Mouse (Mus musculus) intestine, embryonic 15.5 days (tissue): ENCODE measurements at regions not wholly inside any gene's neighbourhood (a gene's known extent, or its start where the extent isn't known, plus 50 kb on each side); places are given as distances from the start of the nearest gene placed in this dataset.

Experiments used
- ATAC-seq: fragments of 200-750 bp; cut with Nextera tagmentation; 2 replicates; pipeline ENCODE4 v1.8.0; 2017; ENCODE audit warnings: moderate TSS enrichment, moderate library complexity
- H3K27ac ChIP-seq: fragments of 300-500 bp; sonication (generic); 2 replicates; pipeline ENCODE4 v1.5.1; 2015; ENCODE audit warnings: mild to moderate bottlenecking, inconsistent platforms
- H3K27me3 ChIP-seq: fragments of 300-500 bp; sonication (generic); replicated peaks from 2 replicates; pipeline ENCODE4 v1.6.1; 2015; ENCODE audit warnings: inconsistent platforms
- H3K36me3 ChIP-seq: fragments of 300-500 bp; sonication (generic); 2 replicates; pipeline ENCODE4 v1.6.1; 2015; ENCODE audit warnings: inconsistent platforms
- H3K4me1 ChIP-seq: fragments of 300-500 bp; sonication (generic); replicated peaks from 2 replicates; pipeline ENCODE4 v1.6.1; 2015; ENCODE audit warnings: inconsistent platforms
- H3K4me2 ChIP-seq: fragments of 300-500 bp; sonication (generic); replicated peaks from 2 replicates; pipeline ENCODE4 v1.6.1; 2015; ENCODE audit warnings: mild to moderate bottlenecking, inconsistent platforms
- H3K4me3 ChIP-seq: fragments of 300-500 bp; sonication (generic); replicated peaks from 2 replicates; pipeline ENCODE4 v1.5.1; 2015; ENCODE audit warnings: inconsistent platforms
- H3K9ac ChIP-seq: fragments of 300-500 bp; sonication (generic); 2 replicates; pipeline ENCODE4 v1.6.1; 2015; ENCODE audit warnings: inconsistent platforms
- H3K9me3 ChIP-seq: fragments of 300-500 bp; sonication (generic); 2 replicates; pipeline ENCODE4 v1.6.1; 2016; ENCODE audit warnings: inconsistent platforms
- WGBS: fragments of 180-500 bp; shearing (Covaris S2); methylation state at CpG from one replicate; pipeline ENCODE4 v1.1.7; 2015; 5-methylcytosine and 5-hydroxymethylcytosine counted together

GRCm38 (mm10) chr14:98589846-98590245, 404.3 kb downstream of the Rpl36a-ps1 start:
- peak; percentile 89 for ATAC-seq
- Histone ChIP-seq H3K4me1 (no peaks in the 10 kb centered on the region), H3K4me2 (no peak overlapping the region), H3K27me3 (no peaks in the 10 kb centered on the region), H3K27ac (no peak overlapping the region), H3K4me3 (no peak overlapping the region), H3K9me3 (no peaks in the 10 kb centered on the region), H3K36me3 (no peaks in the 10 kb centered on the region), H3K9ac (no peak overlapping the region)
- WGBS: 11% methylated on average over 4 of the region's 4 CpGs

GRCm38 (mm10) chr14:98571644-98572043, 402.1 kb upstream of the Dach1 start:
- Histone ChIP-seq H3K4me2 (no peak overlapping the region), H3K27ac (no peak overlapping the region), H3K36me3 (no peaks in the 10 kb centered on the region), H3K4me1 (no peaks in the 10 kb centered on the region), H3K9me3 (no peaks in the 10 kb centered on the region), H3K9ac (no peak overlapping the region), H3K4me3 (no peak overlapping the region), H3K27me3 (no peaks in the 10 kb centered on the region)
- ATAC-seq: no peak
- WGBS: 70% methylated on average over 1 of the region's 1 CpGs

- ATAC-seq: no peak
- Histone ChIP-seq H3K4me2 (no peak overlapping the region), H3K4me1 (no peaks in the 10 kb centered on the region), H3K27me3 (no peaks in the 10 kb centered on the region), H3K9me3 (no peaks in the 10 kb centered on the region), H3K4me3 (no peak overlapping the region), H3K36me3 (no peaks in the 10 kb centered on the region), H3K9ac (no peak overlapping the region), H3K27ac (no peak overlapping the region)
Observed at GRCm38 (mm10) chr14:98562002-98562401, 392.4 kb upstream of the Dach1 start.

- H3K4me1 ChIP-seq: no peaks in the 10 kb centered on the region
- no peak overlapping the region for H3K27ac ChIP-seq
- no peak for ATAC-seq
- 98% methylated on average over 1 of the region's 1 CpGs for WGBS
- H3K4me3 ChIP-seq: no peak overlapping the region
- no peaks in the 10 kb centered on the region for H3K9me3 ChIP-seq
- no peak overlapping the region for H3K4me2 ChIP-seq
- H3K27me3 ChIP-seq: no peaks in the 10 kb centered on the region
- H3K9ac ChIP-seq: no peak overlapping the region
- no peaks in the 10 kb centered on the region for H3K36me3 ChIP-seq
Observed at GRCm38 (mm10) chr14:98539792-98540191, 370.2 kb upstream of the Dach1 start.

- H3K9ac ChIP-seq: no peak overlapping the region
- H3K27me3 ChIP-seq: no peaks in the 10 kb centered on the region
- no peak for ATAC-seq
- no peak overlapping the region for H3K27ac ChIP-seq
- H3K4me3 ChIP-seq: no peak overlapping the region
- no peak overlapping the region for H3K4me2 ChIP-seq
- H3K9me3 ChIP-seq: no peaks in the 10 kb centered on the region
- WGBS: 46% methylated on average over 4 of the region's 4 CpGs
- no peaks in the 10 kb centered on the region for H3K4me1 ChIP-seq
- no peaks in the 10 kb centered on the region for H3K36me3 ChIP-seq
Observed at GRCm38 (mm10) chr14:98538267-98538666, 368.7 kb upstream of the Dach1 start.

GRCm38 (mm10) chr14:98533600-98533999, 364.0 kb upstream of the Dach1 start:
- H3K9ac ChIP-seq: no peak overlapping the region
- H3K27me3 ChIP-seq: no peaks in the 10 kb centered on the region
- H3K4me2 ChIP-seq: no peak overlapping the region
- H3K4me3 ChIP-seq: no peak overlapping the region
- H3K36me3 ChIP-seq: no peaks in the 10 kb centered on the region
- H3K9me3 ChIP-seq: no peaks in the 10 kb centered on the region
- WGBS: 73% methylated on average over 10 of the region's 10 CpGs
- no peaks in the 10 kb centered on the region for H3K4me1 ChIP-seq
- no peak overlapping the region for H3K27ac ChIP-seq
- no peak for ATAC-seq

GRCm38 (mm10) chr14:98520966-98521365, 351.4 kb upstream of the Dach1 start:
- H3K4me2 ChIP-seq: no peak overlapping the region
- no peak for ATAC-seq
- WGBS: 84% methylated on average over 3 of the region's 3 CpGs
- no peaks in the 10 kb centered on the region for H3K27me3 ChIP-seq
- H3K9me3 ChIP-seq: no peaks in the 10 kb centered on the region
- H3K4me1 ChIP-seq: no peaks in the 10 kb centered on the region
- no peaks in the 10 kb centered on the region for H3K36me3 ChIP-seq
- no peak overlapping the region for H3K9ac ChIP-seq
- no peak overlapping the region for H3K4me3 ChIP-seq
- H3K27ac ChIP-seq: no peak overlapping the region

GRCm38 (mm10) chr14:98505321-98505720, 335.8 kb upstream of the Dach1 start:
- H3K9me3 ChIP-seq: no peaks in the 10 kb centered on the region
- no peaks in the 10 kb centered on the region for H3K36me3 ChIP-seq
- WGBS: 71% methylated on average over 6 of the region's 6 CpGs
- no peaks in the 10 kb centered on the region for H3K4me1 ChIP-seq
- no peak overlapping the region for H3K4me2 ChIP-seq
- H3K27me3 ChIP-seq: no peaks in the 10 kb centered on the region
- ATAC-seq: no peak
- no peak overlapping the region for H3K27ac ChIP-seq
- H3K9ac ChIP-seq: no peak overlapping the region
- H3K4me3 ChIP-seq: no peak overlapping the region

- H3K36me3 ChIP-seq: no peaks in the 10 kb centered on the region
- ATAC-seq: no peak
- no peaks in the 10 kb centered on the region for H3K27me3 ChIP-seq
- H3K4me2 ChIP-seq: no peak overlapping the region
- H3K9ac ChIP-seq: no peak overlapping the region
- WGBS: 81% methylated on average over 8 of the region's 8 CpGs
- no peak overlapping the region for H3K27ac ChIP-seq
- H3K9me3 ChIP-seq: no peaks in the 10 kb centered on the region
- no peak overlapping the region for H3K4me3 ChIP-seq
- no peaks in the 10 kb centered on the region for H3K4me1 ChIP-seq
Observed at GRCm38 (mm10) chr14:98477416-98477815, 307.9 kb upstream of the Dach1 start.

GRCm38 (mm10) chr14:98471803-98472509, 302.4 kb upstream of the Dach1 start:
- Histone ChIP-seq H3K4me3 (no peak overlapping the region), H3K4me1 (no peaks in the 10 kb centered on the region), H3K27ac (no peak overlapping the region), H3K36me3 (no peaks in the 10 kb centered on the region), H3K4me2 (no peak overlapping the region), H3K9ac (no peak overlapping the region), H3K27me3 (no peaks in the 10 kb centered on the region), H3K9me3 (no peaks in the 10 kb centered on the region)
- WGBS: 43% methylated on average over 5 of the region's 5 CpGs
- ATAC-seq: peak; percentile 25; the same call in 1 of the 2 replicates

- no peak overlapping the region for H3K27ac ChIP-seq
- no peak overlapping the region for H3K4me3 ChIP-seq
- no peak for ATAC-seq
- no peaks in the 10 kb centered on the region for H3K36me3 ChIP-seq
- no peaks in the 10 kb centered on the region for H3K27me3 ChIP-seq
- H3K9ac ChIP-seq: no peak overlapping the region
- no peaks in the 10 kb centered on the region for H3K9me3 ChIP-seq
- WGBS: 72% methylated on average over 1 of the region's 1 CpGs
- no peaks in the 10 kb centered on the region for H3K4me1 ChIP-seq
- no peak overlapping the region for H3K4me2 ChIP-seq
Observed at GRCm38 (mm10) chr14:98454461-98454860, 284.9 kb upstream of the Dach1 start.

GRCm38 (mm10) chr14:98452191-98452590, 282.6 kb upstream of the Dach1 start:
- Histone ChIP-seq H3K9me3 (no peaks in the 10 kb centered on the region), H3K9ac (no peak overlapping the region), H3K4me1 (no peaks in the 10 kb centered on the region), H3K27ac (no peak overlapping the region), H3K4me3 (no peak overlapping the region), H3K36me3 (no peaks in the 10 kb centered on the region), H3K4me2 (no peak overlapping the region), H3K27me3 (no peaks in the 10 kb centered on the region)
- ATAC-seq: no peak
- 80% methylated on average over 6 of the region's 6 CpGs for WGBS

- H3K27ac ChIP-seq: no peak overlapping the region
- H3K9ac ChIP-seq: no peak overlapping the region
- H3K9me3 ChIP-seq: no peaks in the 10 kb centered on the region
- no peak overlapping the region for H3K4me2 ChIP-seq
- ATAC-seq: no peak
- no peak overlapping the region for H3K4me3 ChIP-seq
- no peaks in the 10 kb centered on the region for H3K36me3 ChIP-seq
- no peaks in the 10 kb centered on the region for H3K4me1 ChIP-seq
- 84% methylated on average over 5 of the region's 5 CpGs for WGBS
- H3K27me3 ChIP-seq: no peaks in the 10 kb centered on the region
Observed at GRCm38 (mm10) chr14:98449568-98449967, 280.0 kb upstream of the Dach1 start.
